In the genomic region with DNA sequence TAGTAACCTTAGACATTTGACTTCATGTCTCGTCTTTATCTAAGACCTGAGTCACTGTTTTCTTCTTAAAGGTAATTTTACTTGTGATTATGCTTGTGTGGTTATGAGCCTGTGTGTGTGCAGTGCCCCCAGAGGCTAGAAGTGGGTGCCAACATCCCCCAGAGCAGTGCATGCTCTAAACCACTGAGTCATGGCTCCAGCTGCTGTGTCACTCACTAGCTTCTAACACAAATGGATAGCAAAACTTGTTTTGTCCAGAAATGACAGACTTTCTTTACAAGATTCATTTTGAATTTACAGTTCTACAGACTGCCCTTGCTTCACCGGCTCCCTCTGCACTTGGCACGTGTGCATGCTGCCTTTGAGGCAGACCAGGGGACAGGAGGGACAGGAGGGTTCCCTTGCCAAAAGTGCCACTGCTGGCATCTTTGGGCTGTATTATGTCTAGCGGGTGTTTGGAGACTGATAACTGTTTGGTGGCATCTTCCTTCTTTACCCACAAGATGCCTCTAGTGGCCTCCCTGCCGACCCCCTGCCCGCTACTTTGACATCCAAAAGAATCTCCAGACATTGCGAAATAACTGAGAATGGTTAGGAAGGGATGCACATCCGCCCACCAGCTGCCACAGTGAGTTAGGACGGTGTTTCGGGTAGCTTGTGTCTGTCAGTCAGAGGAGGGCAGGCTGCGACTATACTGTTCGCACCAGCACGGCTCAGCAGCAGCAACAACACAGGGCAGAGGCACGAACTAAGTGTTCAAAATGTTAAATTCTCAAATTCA, we compare ENCODE assay signal across 10 mouse cellular contexts.
DNase-seq lines count a peak whose midpoint lies in the region; ATAC-seq and TF ChIP-seq lines count a peak whose summit lies in the region.
"Had no signal": no experiment of that assay in that cellular context is flagged by ENCODE, and none has a peak within 500 bp of the region (broad histone marks: within the 10 kb centered on the region; RNA-seq: fewer than 3 reads in every experiment).

No protein-coding gene starts in this region.

- H3K27me3 ChIP-seq in kidney, postnatal 0 days (ENCODE audit: insufficient read depth, low read length) = no peaks in the 10 kb centered on the region
- H3K27me3 ChIP-seq in MEL (ENCODE audit: control insufficient read depth in 1 of 2, insufficient read depth in 2 of 2, low read length in 2 of 2) = no peaks in the 10 kb centered on the region
- peaks cover 97% of the 10 kb centered on the region for H3K27me3 ChIP-seq in forebrain, embryonic 10.5 days (ENCODE audit: poor library complexity, severe bottlenecking)
- H3K27me3 ChIP-seq in midbrain, embryonic 12.5 days = peaks cover 62% of the 10 kb centered on the region
- H3K27me3 ChIP-seq: stomach, embryonic 15.5 days had no signal

- peak; percentile 31; the same call in 1 of the 2 replicates for TF ChIP-seq CTCF in kidney, postnatal 0 days (IDR thresholded peaks at IDR 0.05; ENCODE audit: low read depth)
- TF ChIP-seq CTCF in MEL (IDR thresholded peaks at IDR 0.05 in 2 of 3, conservative IDR thresholded peaks at IDR 0.05 in 1 of 3; ENCODE audit: control insufficient read depth in 1 of 3, insufficient read depth in 1 of 3, low read depth in 2 of 3, low read length in 3 of 3, poor library complexity in 1 of 3, severe bottlenecking in 1 of 3) = no peak

- no peak for TF ChIP-seq EP300 in MEL (IDR thresholded peaks at IDR 0.05; ENCODE audit: low read depth in 1 of 2, low read length in 2 of 2)

- H3K9me3 ChIP-seq in kidney, postnatal 0 days (replicated peaks; ENCODE audit: low read length) = no peaks in the 10 kb centered on the region
- H3K9me3 ChIP-seq in MEL (replicated peaks; ENCODE audit: insufficient read depth, low read length) = no peaks in the 10 kb centered on the region
- H3K9me3 ChIP-seq in forebrain, embryonic 10.5 days = no peaks in the 10 kb centered on the region
- H3K9me3 ChIP-seq in midbrain, embryonic 12.5 days = no peaks in the 10 kb centered on the region
- H3K9me3 ChIP-seq: stomach, embryonic 15.5 days had no signal

- DNase-seq in kidney, postnatal 0 days (ENCODE audit: low spot score) = no peak
- DNase-seq in kidney, adult 9 months = no peak
- DNase-seq in MEL (ENCODE audit: low read depth, low spot score) = peak; percentile 42
- no peak for DNase-seq in forebrain, embryonic 10.5 days (ENCODE audit: extremely low spot score, low spot score)
- DNase-seq in adrenal gland, postnatal 10 days = no peak
- no peak for DNase-seq in adrenal gland, adult 2 months
- no peak for DNase-seq in adrenal gland, adult 18-20 months (ENCODE audit: low spot score in 2 of 2)
- DNase-seq: adrenal gland, adult 8-10 months had no signal

- no peak for TF ChIP-seq RAD21 in MEL (IDR thresholded peaks at IDR 0.05; ENCODE audit: low read depth, low read length)

- H3K4me1 ChIP-seq in kidney, postnatal 0 days (replicated peaks; ENCODE audit: insufficient read depth, low read length) = no peaks in the 10 kb centered on the region
- no peaks in the 10 kb centered on the region for H3K4me1 ChIP-seq in MEL (ENCODE audit: control insufficient read depth in 1 of 2, insufficient read depth in 2 of 2, low read length in 2 of 2)
- H3K4me1 ChIP-seq in forebrain, embryonic 10.5 days = peaks cover 59% of the 10 kb centered on the region
- peaks cover 40% of the 10 kb centered on the region for H3K4me1 ChIP-seq in midbrain, embryonic 12.5 days

- ATAC-seq in kidney, postnatal 0 days (replicated peaks; ENCODE audit: low FRiP score, low read depth) = no peak
- ATAC-seq in midbrain, embryonic 12.5 days (ENCODE audit: low FRiP score, low read depth) = no peak

- peak overlapping the region; percentile 19; the same call in 1 of the 2 replicates for H3K4me2 ChIP-seq in kidney, postnatal 0 days (ENCODE audit: low read length)
- H3K4me2 ChIP-seq in midbrain, embryonic 12.5 days (replicated peaks) = peak overlapping the region; percentile 21; the same call in 1 of the 2 replicates
- H3K4me2 ChIP-seq: stomach, embryonic 15.5 days had no signal

- 48% methylated on average over 14 of the region's 14 CpGs for WGBS in kidney, postnatal 0 days
- 46% methylated on average over 14 of the region's 14 CpGs for WGBS in forebrain, embryonic 10.5 days
- WGBS in midbrain, embryonic 12.5 days = 35% methylated on average over 14 of the region's 14 CpGs

- no peak for TF ChIP-seq POLR2A in MEL (IDR thresholded peaks at IDR 0.05; ENCODE audit: control insufficient read depth in 1 of 2, insufficient read depth in 1 of 2, low read depth in 1 of 2, low read length in 2 of 2, poor library complexity in 1 of 2)

- no peak overlapping the region for H3K27ac ChIP-seq in kidney, postnatal 0 days
- no peak overlapping the region for H3K27ac ChIP-seq in MEL (ENCODE audit: control insufficient read depth, low read depth, low read length)
- peak overlapping the region; percentile 68 for H3K27ac ChIP-seq in forebrain, embryonic 10.5 days
- no peak overlapping the region for H3K27ac ChIP-seq in midbrain, embryonic 12.5 days (replicated peaks)
- H3K27ac ChIP-seq: stomach, embryonic 15.5 days had no signal

- H3K4me3 ChIP-seq in kidney, postnatal 0 days (replicated peaks; ENCODE audit: low read depth, low read length) = no peak overlapping the region
- H3K4me3 ChIP-seq in MEL (ENCODE audit: control insufficient read depth in 1 of 2, insufficient read depth in 1 of 2, low read depth in 2 of 2, low read length in 2 of 2) = no peak overlapping the region
- H3K4me3 ChIP-seq in forebrain, embryonic 10.5 days = peak overlapping the region; percentile 29
- H3K4me3 ChIP-seq in midbrain, embryonic 12.5 days = no peak overlapping the region
- H3K4me3 ChIP-seq: stomach, embryonic 15.5 days had no signal

- H3K79me2 ChIP-seq in MEL (ENCODE audit: control insufficient read depth, insufficient read depth, low read length, poor library complexity) = no peaks in the 10 kb centered on the region; the same call in 1 of the 2 replicates

- no peak overlapping the region for H3K9ac ChIP-seq in kidney, postnatal 0 days (ENCODE audit: low read depth, low read length)
- H3K9ac ChIP-seq in MEL (ENCODE audit: control insufficient read depth, low read depth, low read length, poor library complexity, severe bottlenecking) = no peak overlapping the region
- H3K9ac ChIP-seq in midbrain, embryonic 12.5 days (replicated peaks) = no peak overlapping the region
- H3K9ac ChIP-seq: stomach, embryonic 15.5 days had no signal

- H3K36me3 ChIP-seq in kidney, postnatal 0 days (ENCODE audit: insufficient read depth, low read length) = no peaks in the 10 kb centered on the region
- peaks cover 0 to 19% of the 10 kb centered on the region in 2 experiments; a peak in 2 of 4 replicates for H3K36me3 ChIP-seq in MEL (ENCODE audit: control insufficient read depth in 1 of 2, insufficient read depth in 2 of 2, low read length in 2 of 2)
- no peaks in the 10 kb centered on the region for H3K36me3 ChIP-seq in forebrain, embryonic 10.5 days (replicated peaks)
- no peaks in the 10 kb centered on the region for H3K36me3 ChIP-seq in midbrain, embryonic 12.5 days
- H3K36me3 ChIP-seq: stomach, embryonic 15.5 days had no signal

TF ChIP-seq in MEL, 35 proteins besides CTCF, POLR2A, EP300 and RAD21:
- TF ChIP-seq ZMIZ1 (IDR thresholded peaks at IDR 0.05; ENCODE audit: low read depth, low read length) = no peak
- no peak for TF ChIP-seq TAL1 (IDR thresholded peaks at IDR 0.05; ENCODE audit: low read length)
- TF ChIP-seq USF2 (IDR thresholded peaks at IDR 0.05; ENCODE audit: borderline replicate concordance in 1 of 2, insufficient read depth in 1 of 2, low read depth in 1 of 2, low read length in 2 of 2) = no peak
- no peak for TF ChIP-seq TCF12 (IDR thresholded peaks at IDR 0.05; ENCODE audit: low read depth, low read length)
- TF ChIP-seq SIN3A (IDR thresholded peaks at IDR 0.05; ENCODE audit: low read length) = no peak
- TF ChIP-seq ZNF384 (IDR thresholded peaks at IDR 0.05; ENCODE audit: low read depth, low read length) = no peak
- no peak for TF ChIP-seq BHLHE40 (IDR thresholded peaks at IDR 0.05; ENCODE audit: borderline replicate concordance, low read depth, low read length)
- no peak for TF ChIP-seq TBP (IDR thresholded peaks at IDR 0.05; ENCODE audit: low read depth, low read length)
- no peak for TF ChIP-seq NRF1 (IDR thresholded peaks at IDR 0.05; ENCODE audit: insufficient read depth, low read depth, low read length, poor library complexity, severe bottlenecking)
- no peak for TF ChIP-seq MAZ (IDR thresholded peaks at IDR 0.05; ENCODE audit: low read depth, low read length)
- TF ChIP-seq MYB (IDR thresholded peaks at IDR 0.05; ENCODE audit: low read depth, low read length) = no peak
- TF ChIP-seq SMC3 (IDR thresholded peaks at IDR 0.05; ENCODE audit: low read depth, low read length) = no peak
